Mouse (Mus musculus) intestine, embryonic 14.5 days (tissue): ENCODE measurements at regions not wholly inside any gene's neighbourhood (a gene's known extent, or its start where the extent isn't known, plus 50 kb on each side); places are given as distances from the start of the nearest gene placed in this dataset.

Source experiments
- ATAC-seq: fragments of 200-750 bp; cut with Nextera tagmentation; replicated peaks from 2 replicates; pipeline ENCODE4 v1.8.0; 2017; ENCODE audit warnings: low read depth, moderate number of reproducible peaks, moderate TSS enrichment, moderate library complexity; ENCODE audit not compliant: low FRiP score, low TSS enrichment
- DNase-seq: peaks from one replicate; pipeline ENCODE4 v3.0.0-alpha.2; 2018; ENCODE audit warnings: low spot score
- H3K27ac ChIP-seq: fragments of 300-500 bp; sonication (generic); 2 replicates; pipeline ENCODE4 v1.5.1; 2014; ENCODE audit warnings: low read depth, mild to moderate bottlenecking, control low read depth
- H3K27me3 ChIP-seq: fragments of 300-500 bp; sonication (generic); replicated peaks from 2 replicates; pipeline ENCODE4 v1.6.1; 2014; ENCODE audit warnings: low read length, control low read depth; ENCODE audit not compliant: control insufficient read depth, insufficient read depth
- H3K36me3 ChIP-seq: fragments of 300-500 bp; sonication (generic); 2 replicates; pipeline ENCODE4 v1.6.1; 2014; ENCODE audit warnings: low read length, control low read depth; ENCODE audit not compliant: control insufficient read depth, insufficient read depth
- H3K4me1 ChIP-seq: fragments of 300-500 bp; sonication (generic); replicated peaks from 2 replicates; pipeline ENCODE4 v1.6.1; 2014; ENCODE audit warnings: low read length, control low read depth, mixed read lengths; ENCODE audit not compliant: control insufficient read depth, insufficient read depth
- H3K4me2 ChIP-seq: fragments of 300-500 bp; sonication (generic); 2 replicates; pipeline ENCODE4 v1.6.1; 2014; ENCODE audit warnings: low read length
- H3K4me3 ChIP-seq: fragments of 300-500 bp; sonication (generic); 2 replicates; pipeline ENCODE4 v1.5.1; 2014; ENCODE audit warnings: low read depth, low read length, control low read depth, mixed read lengths
- H3K9ac ChIP-seq: fragments of 300-500 bp; sonication (generic); 2 replicates; pipeline ENCODE4 v1.6.1; 2014; ENCODE audit warnings: mild to moderate bottlenecking, low read length
- H3K9me3 ChIP-seq: fragments of 300-500 bp; sonication (generic); 2 replicates; pipeline ENCODE4 v1.6.1; 2016; ENCODE audit warnings: low read length, control low read depth; ENCODE audit not compliant: control insufficient read depth
- WGBS: fragments of 180-500 bp; shearing (Covaris S2); extraction: QIAGEN DNeasy Blood & Tissue Kit; methylation state at CpG from one replicate; pipeline ENCODE4 v1.1.7; 2014; 5-methylcytosine and 5-hydroxymethylcytosine counted together

DNA sequence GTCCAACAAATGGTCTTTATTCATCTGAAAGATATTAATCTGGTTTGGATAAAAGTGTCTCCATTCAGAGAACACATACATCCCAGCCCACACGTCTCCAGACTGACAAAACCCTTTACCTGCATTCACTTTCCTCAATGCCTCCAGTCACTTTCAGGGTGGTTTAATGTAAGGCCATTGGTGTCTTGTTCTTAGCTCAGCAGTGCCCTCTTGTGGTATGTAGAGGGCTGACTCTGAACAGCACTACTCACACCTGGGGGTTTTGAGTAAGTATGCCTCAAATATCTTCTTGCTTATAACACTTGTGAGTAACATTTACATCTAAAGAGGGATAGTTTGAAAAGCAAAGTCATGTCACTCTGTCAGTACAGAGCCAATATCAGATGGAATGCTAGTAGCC is 164.5 kb upstream of the Adamts16 start:
- no peaks in the 10 kb centered on the region for H3K9me3 ChIP-seq
- ATAC-seq (peak; percentile 75; the same call in 1 of the 2 replicates), DNase-seq (peak; percentile 59)
- H3K4me2 ChIP-seq, result no peak overlapping the region
- H3K4me1 ChIP-seq, result no peaks in the 10 kb centered on the region
- H3K4me3 ChIP-seq, result no peak overlapping the region
- 8% methylated on average over 1 of the region's 1 CpGs for WGBS
- no peak overlapping the region for H3K27ac ChIP-seq
- no peak overlapping the region for H3K9ac ChIP-seq
- H3K27me3 ChIP-seq, result no peaks in the 10 kb centered on the region
- H3K36me3 ChIP-seq, result no peaks in the 10 kb centered on the region

DNA sequence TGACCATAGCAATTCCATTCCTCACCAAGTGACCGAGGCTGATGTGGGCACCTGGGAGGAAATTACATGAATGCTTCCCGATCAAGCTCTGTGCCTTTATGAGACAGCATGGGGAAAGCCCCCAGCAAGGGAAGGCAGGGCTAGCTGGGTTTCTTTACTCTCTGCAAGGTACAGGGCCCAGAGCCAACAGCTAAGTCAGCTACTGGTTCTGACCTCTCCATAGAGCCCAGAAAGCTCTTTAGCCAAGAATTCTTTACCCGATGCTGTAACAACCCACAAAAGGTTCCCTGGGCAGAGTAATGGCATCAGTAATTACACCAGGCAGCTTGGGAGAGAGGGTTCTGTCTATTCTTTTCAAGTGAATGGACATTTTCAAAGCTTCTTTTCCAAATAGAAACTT is 161.9 kb upstream of the Adamts16 start:
- no peak for ATAC-seq
- no peak overlapping the region for H3K4me2 ChIP-seq
- 60% methylated on average over 3 of the region's 3 CpGs for WGBS

DNA sequence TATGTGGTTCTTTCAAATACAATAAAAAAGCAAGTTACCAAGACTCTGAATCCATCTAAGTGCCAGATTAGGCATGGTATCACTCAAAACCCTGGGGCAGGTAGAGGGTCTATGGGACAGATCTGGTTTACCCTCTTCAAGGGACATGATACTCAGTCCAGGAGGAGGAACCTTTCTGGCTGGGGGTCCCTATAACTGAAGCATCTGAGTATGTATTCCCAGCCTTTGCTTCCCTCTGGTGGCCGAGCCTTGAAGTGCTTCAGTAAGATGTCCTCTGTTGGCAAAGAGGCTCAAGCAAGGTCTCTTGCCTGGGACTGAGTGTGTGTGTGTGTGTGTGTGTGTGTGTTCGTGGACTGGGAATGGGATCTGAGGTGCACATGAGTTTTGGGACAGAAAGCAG is 159.7 kb upstream of the Adamts16 start:
- DNase-seq (peak; percentile 85), ATAC-seq (0 out of 2 replicates have a peak, but pooled peaks have one; percentile 40)
- no peaks in the 10 kb centered on the region for H3K9me3 ChIP-seq
- H3K4me1 ChIP-seq, result no peaks in the 10 kb centered on the region
- no peak overlapping the region for H3K9ac ChIP-seq
- H3K4me3 ChIP-seq, result no peak overlapping the region
- WGBS, result 11% methylated on average over 2 of the region's 2 CpGs
- H3K36me3 ChIP-seq, result no peaks in the 10 kb centered on the region
- no peak overlapping the region for H3K4me2 ChIP-seq
- no peaks in the 10 kb centered on the region for H3K27me3 ChIP-seq
- H3K27ac ChIP-seq, result no peak overlapping the region

More for the DNA sequence above, 161.9 kb upstream of the Adamts16 start:
- no peaks in the 10 kb centered on the region for H3K27me3 ChIP-seq
- no peaks in the 10 kb centered on the region for H3K36me3 ChIP-seq
- H3K9ac ChIP-seq, result no peak overlapping the region
- H3K27ac ChIP-seq, result no peak overlapping the region
- no peak for DNase-seq
- no peak overlapping the region for H3K4me3 ChIP-seq
- H3K4me1 ChIP-seq, result no peaks in the 10 kb centered on the region
- no peaks in the 10 kb centered on the region for H3K9me3 ChIP-seq

DNA sequence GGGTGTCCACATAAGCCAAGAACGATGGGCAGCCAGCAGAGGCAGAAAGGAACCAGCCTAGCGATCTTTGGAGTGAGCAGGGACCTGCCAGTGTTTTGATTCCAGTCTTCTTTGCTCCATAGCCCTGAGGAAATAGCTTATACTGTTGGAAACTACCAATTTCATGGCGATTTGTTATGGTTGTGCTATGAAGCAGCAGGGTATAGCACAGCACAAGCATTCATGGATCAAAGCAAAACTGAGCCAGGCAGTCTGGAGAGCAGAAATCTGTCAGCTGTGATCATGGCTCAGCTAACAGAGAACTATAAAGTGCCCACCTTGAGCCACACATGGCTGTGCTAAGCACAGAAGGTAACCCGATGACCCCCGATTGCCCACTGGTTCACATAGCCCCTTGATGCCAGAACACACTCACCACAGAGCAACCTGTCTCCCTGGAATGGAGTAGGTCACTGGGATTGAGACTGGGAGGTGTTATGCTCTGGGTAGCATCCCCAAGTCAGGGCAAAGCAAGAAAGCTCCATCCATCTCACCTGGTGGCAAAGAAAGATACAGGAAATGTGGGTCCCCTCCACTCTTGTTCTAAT is 158.9 kb upstream of the Adamts16 start:
- Histone ChIP-seq H3K27ac (no peak overlapping the region), H3K27me3 (no peaks in the 10 kb centered on the region), H3K9me3 (no peaks in the 10 kb centered on the region), H3K4me2 (no peak overlapping the region), H3K4me3 (no peak overlapping the region), H3K36me3 (no peaks in the 10 kb centered on the region), H3K4me1 (no peaks in the 10 kb centered on the region), H3K9ac (no peak overlapping the region)
- DNase-seq (no peak), ATAC-seq (no peak)
- WGBS, result 71% methylated on average over 5 of the region's 5 CpGs

DNA sequence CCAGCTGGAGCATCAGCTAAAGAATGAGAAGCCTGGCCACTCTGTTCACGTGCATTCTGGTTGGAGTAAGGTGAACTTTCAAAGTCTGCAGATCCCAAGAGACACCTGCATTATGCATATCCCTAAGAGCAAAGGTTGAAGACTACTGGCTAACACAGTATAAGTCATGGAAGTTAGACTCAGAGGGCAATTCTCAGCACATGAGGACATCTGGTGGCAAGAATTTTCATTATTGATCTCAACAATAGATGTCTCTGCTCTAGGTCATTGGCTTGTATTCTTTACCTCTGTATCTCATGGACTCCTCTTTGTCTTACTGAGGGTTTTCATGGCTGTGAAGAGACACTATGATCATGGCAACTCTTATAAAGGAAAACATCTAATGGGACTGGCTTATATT is 151.9 kb upstream of the Adamts16 start:
- ATAC-seq, result no peak
- no peaks in the 10 kb centered on the region for H3K4me1 ChIP-seq
- WGBS, result 51% methylated on average over 1 of the region's 1 CpGs

DNA sequence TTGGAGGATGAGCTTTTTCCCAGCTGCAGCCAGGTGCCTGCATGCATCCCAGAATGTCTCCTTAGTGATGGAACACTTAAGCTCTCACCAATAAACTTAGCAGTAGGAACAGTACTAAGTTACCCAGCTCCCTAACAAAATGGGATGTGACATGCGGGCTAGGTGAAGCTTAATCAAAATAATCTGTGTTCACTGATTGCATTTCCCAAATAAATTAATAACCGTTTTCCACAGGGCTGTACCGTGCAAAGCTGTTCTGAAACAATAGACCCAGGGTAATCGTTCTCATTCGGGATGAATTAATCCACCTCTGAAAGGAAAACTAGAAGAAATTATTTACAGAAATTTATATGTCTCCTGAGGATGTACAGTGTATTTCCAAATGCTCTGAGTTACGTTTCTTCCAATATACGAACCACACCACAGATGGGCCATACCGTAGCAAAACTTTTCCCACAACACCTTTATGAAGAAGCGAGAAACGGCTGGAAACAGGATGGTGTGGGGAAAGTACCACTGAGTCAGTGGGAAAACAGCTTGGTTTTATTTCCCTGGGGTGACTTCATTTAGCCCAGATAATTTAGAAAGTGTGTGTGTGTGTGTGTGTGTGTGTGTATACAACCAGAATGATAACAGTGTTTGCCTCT is 148.5 kb upstream of the Adamts16 start:
- Histone ChIP-seq H3K27me3 (no peaks in the 10 kb centered on the region), H3K4me1 (no peaks in the 10 kb centered on the region), H3K27ac (no peak overlapping the region), H3K4me3 (no peak overlapping the region), H3K9me3 (no peaks in the 10 kb centered on the region), H3K36me3 (no peaks in the 10 kb centered on the region), H3K9ac (no peak overlapping the region), H3K4me2 (no peak overlapping the region)
- DNase-seq (no peak), ATAC-seq (no peak)
- WGBS, result 89% methylated on average over 10 of the region's 10 CpGs

More for the DNA sequence above, 151.9 kb upstream of the Adamts16 start:
- H3K36me3 ChIP-seq, result no peaks in the 10 kb centered on the region
- no peaks in the 10 kb centered on the region for H3K27me3 ChIP-seq
- H3K9me3 ChIP-seq, result no peaks in the 10 kb centered on the region
- H3K9ac ChIP-seq, result no peak overlapping the region
- no peak overlapping the region for H3K4me2 ChIP-seq
- no peak overlapping the region for H3K4me3 ChIP-seq
- no peak for DNase-seq
- no peak overlapping the region for H3K27ac ChIP-seq

DNA sequence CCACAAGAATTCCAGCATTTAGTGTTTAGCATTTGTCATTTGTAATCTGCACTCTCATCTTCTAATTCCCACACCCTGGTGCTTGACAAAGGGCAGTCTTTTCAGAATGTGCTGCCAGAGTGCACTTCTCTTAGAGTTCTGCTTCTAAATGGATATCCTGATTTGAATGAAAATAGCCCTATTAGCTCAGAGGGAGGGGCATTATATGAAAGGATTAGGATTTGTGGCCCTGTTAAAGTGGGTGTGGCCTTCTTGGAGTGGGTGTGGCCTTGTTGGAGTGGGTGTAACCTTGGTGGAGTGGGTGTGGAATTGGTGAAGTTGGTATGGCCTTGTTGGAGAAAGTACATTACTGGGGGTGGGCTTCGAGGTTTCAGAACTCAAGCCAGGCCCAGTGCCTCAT is 137.7 kb upstream of the Adamts16 start:
- DNase-seq (no peak), ATAC-seq (no peak)
- no peaks in the 10 kb centered on the region for H3K27me3 ChIP-seq
- H3K4me3 ChIP-seq, result no peak overlapping the region
- H3K4me1 ChIP-seq, result no peaks in the 10 kb centered on the region
- WGBS, result 82% methylated on average over 1 of the region's 1 CpGs
- H3K9ac ChIP-seq, result no peak overlapping the region
- H3K27ac ChIP-seq, result no peak overlapping the region
- H3K36me3 ChIP-seq, result no peaks in the 10 kb centered on the region
- no peaks in the 10 kb centered on the region for H3K9me3 ChIP-seq
- no peak overlapping the region for H3K4me2 ChIP-seq

DNA sequence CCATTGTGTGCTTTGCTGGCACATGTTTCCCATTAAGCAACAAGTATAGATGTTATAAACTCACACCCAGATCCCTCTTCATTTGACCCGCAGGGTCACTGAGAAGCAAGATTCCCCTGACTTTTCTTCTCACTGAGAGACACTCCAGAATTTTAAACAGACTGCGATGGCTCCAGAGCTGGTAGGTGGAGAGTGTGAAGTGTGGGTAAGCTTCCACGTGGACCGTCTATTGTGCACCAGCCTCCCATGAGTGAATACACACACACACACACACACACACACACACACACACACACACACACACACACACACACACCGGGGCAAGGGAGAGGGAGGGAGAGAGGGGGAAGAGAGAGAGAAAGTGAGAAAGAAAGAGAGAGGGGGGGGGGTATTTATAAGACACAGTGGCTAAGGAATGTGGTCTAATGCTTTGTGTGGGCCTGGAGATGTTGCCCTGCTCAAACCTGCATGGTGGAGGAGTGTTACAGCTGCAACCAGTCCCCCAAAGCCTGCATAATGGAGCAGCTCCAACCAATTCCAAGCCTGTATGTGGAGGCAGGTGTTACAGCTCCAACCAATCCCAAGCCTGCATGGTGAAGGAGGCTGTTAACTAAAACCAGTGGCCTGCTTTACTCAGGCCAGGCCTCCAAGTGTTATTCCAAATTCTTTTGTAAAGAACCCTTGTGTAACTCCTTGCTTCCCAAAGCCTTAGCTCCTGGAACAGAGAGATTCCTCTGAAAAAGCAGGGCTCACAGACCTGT is 137.1 kb upstream of the Adamts16 start:
- WGBS, result 81% methylated on average over 5 of the region's 5 CpGs
- H3K4me3 ChIP-seq, result no peak overlapping the region
- no peaks in the 10 kb centered on the region for H3K9me3 ChIP-seq
- no peak overlapping the region for H3K4me2 ChIP-seq
- no peak overlapping the region for H3K9ac ChIP-seq
- DNase-seq (no peak), ATAC-seq (no peak)
- no peaks in the 10 kb centered on the region for H3K36me3 ChIP-seq
- H3K27me3 ChIP-seq, result no peaks in the 10 kb centered on the region
- H3K4me1 ChIP-seq, result no peaks in the 10 kb centered on the region
- H3K27ac ChIP-seq, result no peak overlapping the region
